Comparison of ENCODE assay signal across 12 mouse cellular contexts in genomic region chr16:19848395-19848794, GRCm38 (mm10).
DNase-seq lines count a peak whose midpoint lies in the region; ATAC-seq and TF ChIP-seq lines count a peak whose summit lies in the region.
"Had no signal": no experiment of that assay in that cellular context is flagged by ENCODE, and none has a peak within 500 bp of the region (broad histone marks: within the 10 kb centered on the region; RNA-seq: fewer than 3 reads in every experiment).

No protein-coding gene starts in this region.

- ATAC-seq in kidney, postnatal 0 days (replicated peaks; ENCODE audit: low FRiP score, low read depth): no peak

- no peaks in the 10 kb centered on the region for H3K9me3 ChIP-seq in kidney, postnatal 0 days (replicated peaks; ENCODE audit: low read length)
- no peaks in the 10 kb centered on the region for H3K9me3 ChIP-seq in MEL (replicated peaks; ENCODE audit: insufficient read depth, low read length)
- H3K9me3 ChIP-seq: limb, embryonic 15.5 days had no signal

- H3K9ac ChIP-seq in kidney, postnatal 0 days (ENCODE audit: low read depth, low read length): no peak overlapping the region
- no peak overlapping the region for H3K9ac ChIP-seq in MEL (ENCODE audit: control insufficient read depth, low read depth, low read length, poor library complexity, severe bottlenecking)
- H3K9ac ChIP-seq: embryonic facial prominence, embryonic 13.5 days; limb, embryonic 15.5 days had no signal

- no peak overlapping the region for H3K4me3 ChIP-seq in kidney, postnatal 0 days (replicated peaks; ENCODE audit: low read depth, low read length)
- no peak overlapping the region for H3K4me3 ChIP-seq in MEL (ENCODE audit: control insufficient read depth in 1 of 2, insufficient read depth in 1 of 2, low read depth in 2 of 2, low read length in 2 of 2)
- H3K4me3 ChIP-seq: embryonic facial prominence, embryonic 13.5 days; limb, embryonic 15.5 days had no signal

- no peaks in the 10 kb centered on the region for H3K79me2 ChIP-seq in MEL (ENCODE audit: control insufficient read depth, insufficient read depth, low read length, poor library complexity)

- TF ChIP-seq EP300 in MEL (IDR thresholded peaks at IDR 0.05; ENCODE audit: low read depth in 1 of 2, low read length in 2 of 2): no peak

- no peak for TF ChIP-seq POLR2A in MEL (IDR thresholded peaks at IDR 0.05; ENCODE audit: control insufficient read depth in 1 of 2, insufficient read depth in 1 of 2, low read depth in 1 of 2, low read length in 2 of 2, poor library complexity in 1 of 2)

- whole genome bisulfite sequencing in kidney, postnatal 0 days: 36% methylated on average over 1 of the region's 1 CpGs

- TF ChIP-seq CTCF in kidney, postnatal 0 days (IDR thresholded peaks at IDR 0.05; ENCODE audit: low read depth): peak; percentile 74
- peak in 2 of 3 experiments; percentile 24 to 68; a peak in 4 of 6 replicates for TF ChIP-seq CTCF in MEL (IDR thresholded peaks at IDR 0.05 in 2 of 3, conservative IDR thresholded peaks at IDR 0.05 in 1 of 3; ENCODE audit: control insufficient read depth in 1 of 3, insufficient read depth in 1 of 3, low read depth in 2 of 3, low read length in 3 of 3, poor library complexity in 1 of 3, severe bottlenecking in 1 of 3)

- no peak overlapping the region for H3K27ac ChIP-seq in kidney, postnatal 0 days
- H3K27ac ChIP-seq in MEL (ENCODE audit: control insufficient read depth, low read depth, low read length): no peak overlapping the region
- H3K27ac ChIP-seq: embryonic facial prominence, embryonic 13.5 days; limb, embryonic 15.5 days had no signal

- H3K4me1 ChIP-seq in kidney, postnatal 0 days (replicated peaks; ENCODE audit: insufficient read depth, low read length): no peaks in the 10 kb centered on the region
- no peaks in the 10 kb centered on the region for H3K4me1 ChIP-seq in MEL (ENCODE audit: control insufficient read depth in 1 of 2, insufficient read depth in 2 of 2, low read length in 2 of 2)
- H3K4me1 ChIP-seq: embryonic facial prominence, embryonic 13.5 days; limb, embryonic 15.5 days had no signal

- peak; percentile 70 for DNase-seq in kidney, postnatal 0 days (ENCODE audit: low spot score)
- no peak for DNase-seq in kidney, adult 8-10 months
- peak; percentile 12 for DNase-seq in CD4-positive helper T cell, adult 2 months (ENCODE audit: low read depth, low spot score)
- peak; percentile 24 for DNase-seq in MEL (ENCODE audit: low read depth, low spot score)
- peak; percentile 47 for DNase-seq in induced T-regulatory cell, adult 2 months (ENCODE audit: low read depth)
- DNase-seq in spleen, postnatal 36 days (ENCODE audit: low spot score in 2 of 2): no peak
- no peak for DNase-seq in adrenal gland, postnatal 10 days
- DNase-seq: adrenal gland, adult 2 months; kidney, postnatal 10 days; thymus, adult 18-20 months had no signal

- no peaks in the 10 kb centered on the region for H3K27me3 ChIP-seq in kidney, postnatal 0 days (ENCODE audit: insufficient read depth, low read length)
- peaks cover 10 to 15% of the 10 kb centered on the region in 2 experiments for H3K27me3 ChIP-seq in MEL (ENCODE audit: control insufficient read depth in 1 of 2, insufficient read depth in 2 of 2, low read length in 2 of 2)
- H3K27me3 ChIP-seq: embryonic facial prominence, embryonic 13.5 days; limb, embryonic 15.5 days had no signal

- H3K4me2 ChIP-seq in kidney, postnatal 0 days (ENCODE audit: low read length): no peak overlapping the region
- H3K4me2 ChIP-seq: embryonic facial prominence, embryonic 13.5 days; limb, embryonic 15.5 days had no signal

- peak; percentile 79 for TF ChIP-seq RAD21 in MEL (IDR thresholded peaks at IDR 0.05; ENCODE audit: low read depth, low read length)

- H3K36me3 ChIP-seq in kidney, postnatal 0 days (ENCODE audit: insufficient read depth, low read length): no peaks in the 10 kb centered on the region
- H3K36me3 ChIP-seq in MEL (ENCODE audit: control insufficient read depth in 1 of 2, insufficient read depth in 2 of 2, low read length in 2 of 2): no peaks in the 10 kb centered on the region
- H3K36me3 ChIP-seq: embryonic facial prominence, embryonic 13.5 days; limb, embryonic 15.5 days had no signal

TF ChIP-seq in MEL, 35 proteins besides CTCF, POLR2A, EP300 and RAD21:
- TF ChIP-seq CHD1 (IDR thresholded peaks at IDR 0.05; ENCODE audit: low read depth, low read length) (no peak), ZC3H11A (IDR thresholded peaks at IDR 0.05; ENCODE audit: low read depth, low read length) (peak; percentile 61), POLR2AphosphoS5 (IDR thresholded peaks at IDR 0.05; ENCODE audit: borderline replicate concordance, low read depth, low read length) (no peak), SMC3 (IDR thresholded peaks at IDR 0.05; ENCODE audit: low read depth, low read length) (peak; percentile 81), GATA1 (IDR thresholded peaks at IDR 0.05; ENCODE audit: low read depth, low read length) (no peak)

Comparison
In these comparisons a context has a peak if more than half of its experiments do, and no peak if none do; other contexts are left out.
1. DNase-seq: peak in kidney, postnatal 0 days (single experiment), CD4-positive helper T cell, adult 2 months (single experiment), MEL (single experiment) and induced T-regulatory cell, adult 2 months (single experiment); none in kidney, adult 8-10 months (0 of 2), spleen, postnatal 36 days (0 of 2) and adrenal gland, postnatal 10 days (single experiment).